Mouse (Mus musculus): ENCODE measurements around the gene Olfr122. TPM values are rescaled to one million over a fixed set of nuclear protein-coding genes. Genes with fewer than 3 reads are reported as not detected.

Gene Olfr122
- polyA plus RNA-seq (2015; fragmentation: Illumina TruSeq; extraction: RNeasy Lipid Tissue Mini Kit (QIAGEN cat#74804); ENCODE audit: low read depth, low replicate concordance) = not detected

DNA sequence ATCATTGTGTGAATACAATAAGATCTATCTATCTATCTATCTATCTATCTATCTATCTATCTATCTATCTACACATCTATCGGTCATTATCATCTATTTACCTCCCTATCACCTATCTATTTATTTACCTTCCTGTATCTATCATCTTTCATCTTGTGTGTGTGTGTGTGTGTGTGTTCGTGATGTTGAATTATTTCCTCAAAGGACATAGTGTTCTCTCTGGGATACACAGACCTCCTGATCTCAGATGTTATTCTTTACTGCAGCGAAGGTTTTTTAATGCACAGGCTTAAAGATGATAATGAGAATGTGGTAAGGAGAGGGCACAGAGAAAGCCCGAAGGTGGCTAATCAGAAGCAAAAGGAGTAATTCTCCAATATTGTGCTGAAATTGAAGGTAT is at the start of gene Olfr122:
Gene Olfr122 (plus strand): TSS at position 301 of the 400 bp plus-strand sequence.

DNA sequence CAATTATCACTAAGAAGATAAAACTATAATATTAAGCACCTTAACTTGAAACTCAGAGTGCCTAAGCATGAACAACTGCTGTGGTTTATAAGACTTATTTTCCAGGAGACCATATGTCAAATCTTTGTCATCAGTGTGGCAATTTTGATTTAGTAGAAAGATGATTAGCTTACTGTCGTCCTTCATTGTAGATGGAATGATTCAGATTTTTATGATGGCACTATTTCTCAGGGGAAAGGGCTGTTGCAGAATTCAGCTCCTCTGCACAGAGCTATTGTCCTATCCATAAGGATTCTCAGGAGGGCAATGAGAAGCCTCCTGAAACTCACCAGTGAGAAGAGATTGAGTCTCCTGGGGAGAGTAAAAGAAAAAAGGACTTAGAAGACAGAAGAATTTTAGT is 46.9 kb upstream of the Olfr122 start, which contains the start of gene Olfr120:
Gene Olfr120 (plus strand): TSS at position 301 of the 400 bp plus-strand sequence.

DNA sequence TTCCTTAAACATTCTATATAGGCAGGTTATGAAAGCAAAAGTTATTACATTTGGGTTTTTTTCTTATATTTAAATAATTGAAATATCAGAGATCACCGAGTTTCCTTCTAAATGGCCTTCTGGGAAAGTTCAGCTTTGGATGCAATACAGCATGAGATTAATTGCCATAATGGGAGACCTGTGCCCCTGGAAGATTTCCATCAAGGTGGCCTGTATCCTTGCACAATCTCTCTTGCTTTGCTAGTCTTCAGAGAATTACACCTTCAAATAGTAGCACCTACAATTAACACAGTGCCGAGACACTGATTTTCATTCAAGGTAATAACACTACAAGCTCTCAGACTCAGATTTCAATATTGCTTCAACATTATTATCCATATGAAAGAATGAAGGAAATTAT is 24.8 kb downstream of the Olfr122 start, which contains the start of gene Olfr123:
Gene Olfr123 (plus strand): TSS at position 301 of the 400 bp plus-strand sequence.

DNA sequence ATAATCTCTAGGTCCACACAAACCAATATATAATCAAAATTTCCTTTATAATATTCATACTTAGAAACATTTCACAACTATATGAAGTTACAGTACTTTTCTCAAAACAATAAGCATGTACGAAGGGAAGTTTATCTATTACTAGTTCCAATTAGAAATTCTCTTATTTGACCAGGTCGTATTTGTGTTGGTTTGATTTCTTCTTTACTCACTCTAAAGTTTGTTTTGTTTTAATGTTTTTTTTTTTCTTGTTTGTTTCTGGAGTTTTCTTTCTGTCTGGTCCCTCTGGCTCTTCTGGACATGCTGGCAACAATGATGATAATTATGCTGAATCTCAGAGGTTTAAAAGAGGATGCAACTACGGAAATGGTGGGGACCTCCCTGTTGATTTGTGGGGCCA is 31.2 kb downstream of the Olfr122 start, which contains the start of gene Olfr124:
Gene Olfr124 (plus strand): TSS at position 301 of the 400 bp plus-strand sequence.

Other genes with a start within 250 kb of the Olfr122 start
- gene Olfr112, start 199.2 kb upstream of the Olfr122 start, polyA plus RNA-seq (2015; fragmentation: Illumina TruSeq; extraction: RNeasy Lipid Tissue Mini Kit (QIAGEN cat#74804); ENCODE audit: low read depth, low replicate concordance) = not detected
- gene Olfr113, start 190.9 kb upstream of the Olfr122 start, polyA plus RNA-seq (2015; fragmentation: Illumina TruSeq; extraction: RNeasy Lipid Tissue Mini Kit (QIAGEN cat#74804); ENCODE audit: low read depth, low replicate concordance) = not detected
- gene Olfr114, start 175.9 kb upstream of the Olfr122 start, polyA plus RNA-seq (2015; fragmentation: Illumina TruSeq; extraction: RNeasy Lipid Tissue Mini Kit (QIAGEN cat#74804); ENCODE audit: low read depth, low replicate concordance) = not detected
- not detected for gene Olfr115, start 141.5 kb upstream of the Olfr122 start, polyA plus RNA-seq (2015; fragmentation: Illumina TruSeq; extraction: RNeasy Lipid Tissue Mini Kit (QIAGEN cat#74804); ENCODE audit: low read depth, low replicate concordance)
- gene Olfr116, start 141.4 kb upstream of the Olfr122 start, polyA plus RNA-seq (2015; fragmentation: Illumina TruSeq; extraction: RNeasy Lipid Tissue Mini Kit (QIAGEN cat#74804); ENCODE audit: low read depth, low replicate concordance) = not detected
- gene Olfr117, start 104.8 kb upstream of the Olfr122 start, polyA plus RNA-seq (2015; fragmentation: Illumina TruSeq; extraction: RNeasy Lipid Tissue Mini Kit (QIAGEN cat#74804); ENCODE audit: low read depth, low replicate concordance) = not detected
- gene Olfr118, start 101.6 kb upstream of the Olfr122 start, polyA plus RNA-seq (2015; fragmentation: Illumina TruSeq; extraction: RNeasy Lipid Tissue Mini Kit (QIAGEN cat#74804); ENCODE audit: low read depth, low replicate concordance) = not detected
- not detected for gene Olfr119, start 72.0 kb upstream of the Olfr122 start, polyA plus RNA-seq (2015; fragmentation: Illumina TruSeq; extraction: RNeasy Lipid Tissue Mini Kit (QIAGEN cat#74804); ENCODE audit: low read depth, low replicate concordance)
- gene Olfr120, start 46.8 kb upstream of the Olfr122 start, polyA plus RNA-seq (2015; fragmentation: Illumina TruSeq; extraction: RNeasy Lipid Tissue Mini Kit (QIAGEN cat#74804); ENCODE audit: low read depth, low replicate concordance) = not detected
- not detected for gene Olfr121, start 19.8 kb upstream of the Olfr122 start, polyA plus RNA-seq (2015; fragmentation: Illumina TruSeq; extraction: RNeasy Lipid Tissue Mini Kit (QIAGEN cat#74804); ENCODE audit: low read depth, low replicate concordance)
- not detected for gene Olfr123, start 24.9 kb downstream of the Olfr122 start, polyA plus RNA-seq (2015; fragmentation: Illumina TruSeq; extraction: RNeasy Lipid Tissue Mini Kit (QIAGEN cat#74804); ENCODE audit: low read depth, low replicate concordance)
- not detected for gene Olfr124, start 31.3 kb downstream of the Olfr122 start, polyA plus RNA-seq (2015; fragmentation: Illumina TruSeq; extraction: RNeasy Lipid Tissue Mini Kit (QIAGEN cat#74804); ENCODE audit: low read depth, low replicate concordance)
- not detected for gene Olfr125, start 64.3 kb downstream of the Olfr122 start, polyA plus RNA-seq (2015; fragmentation: Illumina TruSeq; extraction: RNeasy Lipid Tissue Mini Kit (QIAGEN cat#74804); ENCODE audit: low read depth, low replicate concordance)
- gene Olfr126, start 78.9 kb downstream of the Olfr122 start, polyA plus RNA-seq (2015; fragmentation: Illumina TruSeq; extraction: RNeasy Lipid Tissue Mini Kit (QIAGEN cat#74804); ENCODE audit: low read depth, low replicate concordance) = not detected
- not detected for gene Olfr127, start 131.8 kb downstream of the Olfr122 start, polyA plus RNA-seq (2015; fragmentation: Illumina TruSeq; extraction: RNeasy Lipid Tissue Mini Kit (QIAGEN cat#74804); ENCODE audit: low read depth, low replicate concordance)
- not detected for gene Olfr128, start 151.9 kb downstream of the Olfr122 start, polyA plus RNA-seq (2015; fragmentation: Illumina TruSeq; extraction: RNeasy Lipid Tissue Mini Kit (QIAGEN cat#74804); ENCODE audit: low read depth, low replicate concordance)
- gene Olfr761, start 184.5 kb downstream of the Olfr122 start, polyA plus RNA-seq (2015; fragmentation: Illumina TruSeq; extraction: RNeasy Lipid Tissue Mini Kit (QIAGEN cat#74804); ENCODE audit: low read depth, low replicate concordance) = not detected

Measured in brain, adult 10 weeks (tissue).